Mouse (Mus musculus): ENCODE results near the gene Pcdh9. TPM values are rescaled to one million over a fixed set of nuclear protein-coding genes. Genes with fewer than 3 reads are reported as not detected.

Pcdh9 gene
- total RNA-seq, 4 experiments from 2014 or later: 2.0 to 2.6 (median 2.4) TPM

DNA sequence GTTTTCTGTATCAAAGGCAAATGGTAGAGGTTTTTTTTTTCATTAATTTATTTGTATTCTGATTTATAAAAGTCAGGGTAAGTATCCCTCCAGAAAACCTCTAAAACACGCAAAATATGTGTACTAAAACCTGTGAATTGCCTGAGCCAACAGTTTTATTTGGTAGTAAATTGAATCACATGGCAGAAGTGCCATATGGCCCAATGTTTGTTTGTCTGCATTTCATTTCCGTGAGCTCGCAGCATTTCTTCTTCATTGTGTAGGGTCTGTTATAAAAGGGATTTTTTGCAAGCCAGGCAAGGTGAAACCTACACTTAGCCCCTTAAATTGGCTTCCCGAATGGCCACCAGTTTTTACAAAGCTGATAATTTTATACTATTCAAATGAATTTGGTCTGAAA, 104.2 kb downstream of the Pcdh9 start:
- no peak for DNase-seq

DNA sequence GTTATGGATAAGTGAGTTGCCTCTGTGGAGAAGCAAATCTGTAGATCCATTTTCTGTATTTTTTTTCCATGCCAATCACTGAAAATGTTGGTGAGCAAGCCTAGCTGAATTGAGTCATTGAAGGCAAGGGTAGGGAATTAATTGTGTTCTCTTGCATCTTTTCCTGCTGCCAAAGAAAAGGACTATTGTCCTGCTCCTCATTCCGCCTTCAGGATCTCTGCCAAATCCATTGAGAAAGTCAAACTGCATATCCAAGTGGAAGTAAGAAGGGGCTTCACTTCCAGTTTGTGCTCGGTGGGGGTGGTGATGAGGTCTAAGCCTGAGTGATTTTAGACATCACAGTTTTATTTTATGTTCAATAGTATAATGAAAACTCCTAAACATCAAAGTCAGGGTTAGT, 105.4 kb downstream of the Pcdh9 start:
- no peak for DNase-seq

DNA sequence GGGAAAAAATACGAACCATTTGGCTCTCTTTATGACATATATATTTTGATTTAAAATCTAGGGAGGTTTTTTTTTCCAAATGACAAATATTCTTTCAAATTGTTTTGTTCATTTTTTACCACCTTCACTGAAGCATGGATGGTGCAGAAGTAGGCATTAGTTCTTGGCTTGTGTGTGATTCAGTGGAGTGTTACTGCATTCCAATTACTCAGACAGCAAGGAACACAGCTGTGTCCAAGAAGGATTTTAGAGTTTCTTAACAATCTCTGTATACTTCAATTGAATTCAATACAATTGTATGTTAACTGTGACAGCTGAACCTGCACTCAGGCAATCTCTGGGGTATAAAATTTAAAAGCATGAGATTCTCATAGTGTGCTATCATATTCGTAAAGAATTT, 127.6 kb downstream of the Pcdh9 start:
- no peak for DNase-seq

DNA sequence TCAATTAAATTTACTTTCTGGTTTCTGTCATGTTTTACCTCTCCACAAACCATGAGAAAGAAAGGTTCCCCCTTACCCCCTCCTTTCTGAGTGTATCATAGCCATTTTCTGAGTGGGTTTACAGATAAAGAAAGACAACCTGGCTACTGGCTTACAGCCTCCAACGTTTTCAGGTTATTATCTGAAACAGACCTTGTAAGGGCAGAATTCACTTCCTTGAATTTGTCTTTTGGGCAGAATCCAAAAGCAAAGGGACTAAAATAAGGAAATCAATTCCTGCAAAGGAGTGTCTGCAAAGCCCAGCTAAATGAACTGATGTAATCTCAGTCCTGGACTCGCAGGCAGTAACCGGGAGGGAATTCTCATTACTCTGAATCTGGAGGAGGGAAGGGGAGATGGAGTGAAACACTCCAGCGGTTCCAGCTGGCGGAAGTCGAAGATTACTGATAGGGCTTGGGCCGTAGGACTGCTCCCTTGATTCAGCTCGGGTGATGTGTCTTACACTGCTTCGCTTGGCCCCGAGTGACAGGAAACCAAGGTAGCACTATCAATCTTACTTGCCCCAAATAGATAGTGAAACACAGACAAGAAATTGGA, 156.3 kb downstream of the Pcdh9 start:
- DNase-seq: no peak

DNA sequence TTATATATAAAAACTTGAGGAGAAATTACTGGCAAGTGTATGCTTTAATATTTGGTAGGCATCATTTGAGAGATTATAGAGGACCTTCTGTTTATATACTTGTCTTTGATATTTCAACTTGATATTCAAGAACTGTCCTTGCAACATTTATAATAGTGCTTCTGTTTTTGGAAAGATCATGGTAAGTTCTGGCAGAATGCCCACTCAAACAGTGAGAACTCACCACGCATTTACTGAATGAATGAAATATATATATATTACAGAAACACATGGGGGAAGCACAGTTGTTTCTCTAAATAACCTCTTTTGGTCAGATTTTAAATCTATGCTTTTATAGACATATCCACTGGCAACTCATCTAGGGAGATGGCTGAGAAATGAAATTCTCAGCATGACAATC, 164.7 kb downstream of the Pcdh9 start:
- DNase-seq: no peak

DNA sequence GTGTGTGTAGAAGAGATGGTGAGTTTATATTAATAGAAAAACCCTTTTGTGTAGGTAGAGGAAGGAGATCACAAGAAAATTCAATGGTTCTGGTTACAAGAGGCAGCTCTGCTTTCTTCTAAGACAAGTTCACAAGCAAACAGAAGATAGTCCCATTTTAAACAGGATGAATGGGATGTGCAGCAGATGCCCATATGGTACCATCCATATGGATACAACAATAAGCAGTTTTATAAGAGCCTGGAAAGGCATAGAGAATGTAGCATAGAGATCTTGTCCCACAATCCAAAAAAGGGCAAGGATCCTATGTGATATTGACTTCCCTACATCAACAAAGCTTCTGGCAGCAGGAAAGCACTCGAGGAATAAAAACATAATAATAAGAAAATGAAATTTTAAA, 171.3 kb downstream of the Pcdh9 start:
- no peak for DNase-seq

DNA sequence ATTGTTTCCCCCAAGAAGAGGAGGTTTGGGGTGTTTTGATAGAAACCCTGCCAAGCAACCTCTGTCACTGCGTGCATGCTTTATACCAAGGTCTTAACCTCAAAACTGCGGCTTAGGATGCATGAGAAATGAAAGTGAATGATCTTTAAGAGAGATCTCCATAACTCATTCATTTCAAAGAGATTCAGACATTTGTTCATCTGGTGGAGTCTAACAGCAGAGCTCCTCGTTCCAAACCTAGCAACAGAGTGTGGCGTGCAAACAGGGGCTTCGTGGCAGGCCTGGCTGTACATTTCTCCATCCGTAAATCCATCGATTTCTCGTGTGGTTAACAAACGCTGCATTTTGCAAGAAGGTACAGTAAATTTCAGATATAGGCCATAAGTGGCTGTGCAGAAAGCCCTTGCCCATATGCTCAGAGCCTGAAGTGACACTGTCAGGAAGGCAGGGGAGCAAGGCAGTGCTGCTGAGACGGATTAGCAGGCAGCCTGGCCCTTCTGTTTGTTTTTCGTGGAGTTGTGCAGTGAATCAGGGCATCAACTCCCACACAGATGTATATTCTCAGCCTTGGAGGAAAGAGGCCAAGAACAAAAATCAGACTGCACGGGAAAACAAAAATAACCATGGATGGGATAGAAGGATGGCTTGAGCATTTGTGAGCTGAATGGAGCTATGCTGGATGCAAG, 177.1 kb downstream of the Pcdh9 start:
- DNase-seq: no peak

DNA sequence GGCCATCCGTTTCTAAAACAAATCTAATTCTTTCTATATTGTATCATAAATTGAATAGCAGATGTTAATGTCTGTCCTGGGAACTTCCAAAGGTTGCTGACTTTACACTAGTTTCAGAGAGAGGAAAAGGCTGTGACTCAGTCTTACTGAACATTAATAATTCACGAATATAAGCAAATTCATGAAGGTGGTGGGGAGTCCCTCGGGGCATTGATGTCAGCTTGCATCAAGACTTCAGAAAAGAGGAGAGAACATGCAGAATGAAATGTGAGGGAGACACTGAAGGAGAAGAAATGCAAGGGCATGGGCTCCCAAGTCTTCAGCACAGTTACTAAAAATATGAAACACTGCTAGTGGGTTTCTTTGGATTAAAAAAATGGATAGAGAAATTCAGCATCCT, 181.8 kb downstream of the Pcdh9 start:
- DNase-seq: no peak

DNA sequence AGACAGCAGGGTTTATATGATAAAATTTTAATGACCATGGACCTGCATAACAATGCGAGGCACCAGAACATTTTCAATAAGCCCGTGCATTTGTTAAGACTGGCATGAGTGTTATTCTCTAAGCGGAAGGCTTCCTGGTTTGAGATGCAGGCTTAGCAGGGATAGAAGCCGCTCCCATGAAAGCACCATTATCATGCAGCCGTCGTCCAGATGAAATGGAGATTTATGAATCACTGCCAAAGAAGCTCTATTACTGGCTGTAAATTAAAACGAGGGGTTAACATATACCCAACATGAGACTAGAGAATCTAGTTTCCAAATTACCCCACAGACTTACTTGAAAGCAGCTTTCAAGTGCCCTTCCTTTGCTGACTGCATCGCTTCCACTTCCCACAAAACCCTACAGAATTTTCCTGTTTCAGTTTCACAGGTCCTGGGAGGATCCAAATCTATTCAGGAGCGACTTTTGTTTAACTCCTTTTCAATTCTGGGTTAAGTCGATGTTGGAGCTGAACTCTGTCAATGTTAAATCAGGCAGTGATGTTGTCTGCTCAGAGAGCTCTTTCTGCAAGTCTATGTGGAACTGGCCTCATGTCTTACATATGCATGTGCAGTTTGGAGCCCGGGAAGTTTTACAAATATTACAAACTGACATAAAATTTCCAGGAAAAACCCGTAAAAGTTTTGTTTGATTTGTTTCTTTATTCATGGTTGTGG, 188.9 kb downstream of the Pcdh9 start:
- no peak for DNase-seq

DNA sequence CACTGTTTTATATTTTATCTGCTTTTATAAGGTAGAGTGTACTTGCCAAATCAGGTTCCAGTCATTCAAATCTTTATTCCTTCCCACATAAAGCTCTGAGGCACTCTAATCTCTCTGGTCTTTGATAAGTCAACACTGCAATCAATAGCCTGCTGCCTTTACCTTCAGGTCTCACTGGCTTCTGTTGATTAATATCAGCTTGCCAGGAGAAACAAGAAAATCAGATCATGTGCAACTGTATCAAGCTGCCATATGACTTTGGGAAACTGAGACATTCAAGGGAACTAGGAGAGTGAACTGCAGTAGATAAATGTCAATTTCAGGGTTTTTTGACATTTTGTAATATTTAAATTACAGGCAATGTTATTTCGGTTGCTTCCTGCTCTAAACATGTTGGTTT, 189.6 kb downstream of the Pcdh9 start:
- no peak for DNase-seq

DNA sequence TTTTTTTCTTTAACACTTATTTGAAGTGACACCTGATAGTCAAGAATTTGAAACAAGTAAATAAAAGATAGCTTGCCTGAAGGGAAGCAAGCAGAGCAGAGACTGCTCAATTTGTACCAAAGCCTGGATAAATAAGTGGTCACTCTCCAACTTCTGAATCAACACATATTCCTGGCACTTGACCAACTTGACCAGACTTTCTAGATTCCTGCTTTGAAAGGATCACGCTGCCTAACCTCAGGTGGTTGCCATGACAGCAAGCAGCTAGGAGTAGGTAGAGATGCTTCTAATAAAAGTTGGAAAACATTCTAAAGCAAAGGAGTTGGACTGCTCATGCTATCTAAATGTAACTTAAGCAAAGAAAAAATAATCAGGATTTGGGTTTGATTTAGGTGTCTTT, 205.8 kb downstream of the Pcdh9 start:
- no peak for DNase-seq

DNA sequence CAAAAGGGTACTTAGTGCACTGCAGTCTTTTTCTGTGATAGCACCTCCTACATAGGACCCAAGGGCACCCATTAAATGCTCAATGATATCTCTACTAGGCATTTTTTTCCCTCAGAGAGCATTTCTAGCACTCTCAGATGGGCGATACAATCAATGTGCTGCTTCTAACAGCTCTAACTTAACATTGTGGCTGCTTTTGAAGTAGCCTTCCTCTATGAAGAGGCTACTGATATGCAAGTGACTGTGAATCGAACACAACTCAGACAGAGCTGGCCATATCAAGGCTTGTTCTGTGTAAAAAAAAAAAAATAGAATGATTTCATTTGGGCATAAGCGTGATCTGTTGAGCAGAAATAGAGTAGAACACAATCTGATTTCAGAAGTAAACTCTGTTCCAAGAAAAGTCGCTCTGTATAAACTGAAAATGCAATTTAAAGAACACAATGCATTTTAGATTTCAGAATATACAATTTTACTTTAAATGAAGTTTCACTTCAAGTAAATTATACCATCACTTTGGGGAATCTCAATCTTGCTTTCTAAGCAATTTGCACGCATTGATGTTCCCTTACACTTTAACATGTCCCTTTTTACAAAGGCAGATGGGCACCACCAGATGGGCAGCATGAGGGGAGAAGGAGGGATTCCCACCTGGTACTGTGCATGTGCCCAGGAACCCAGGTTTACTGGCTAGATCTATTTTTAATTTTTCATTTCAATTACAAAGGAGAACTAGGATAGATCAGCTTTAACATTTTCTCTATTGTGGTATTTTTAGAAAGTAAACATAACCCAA, 215.0 kb downstream of the Pcdh9 start:
- no peak for DNase-seq

DNA sequence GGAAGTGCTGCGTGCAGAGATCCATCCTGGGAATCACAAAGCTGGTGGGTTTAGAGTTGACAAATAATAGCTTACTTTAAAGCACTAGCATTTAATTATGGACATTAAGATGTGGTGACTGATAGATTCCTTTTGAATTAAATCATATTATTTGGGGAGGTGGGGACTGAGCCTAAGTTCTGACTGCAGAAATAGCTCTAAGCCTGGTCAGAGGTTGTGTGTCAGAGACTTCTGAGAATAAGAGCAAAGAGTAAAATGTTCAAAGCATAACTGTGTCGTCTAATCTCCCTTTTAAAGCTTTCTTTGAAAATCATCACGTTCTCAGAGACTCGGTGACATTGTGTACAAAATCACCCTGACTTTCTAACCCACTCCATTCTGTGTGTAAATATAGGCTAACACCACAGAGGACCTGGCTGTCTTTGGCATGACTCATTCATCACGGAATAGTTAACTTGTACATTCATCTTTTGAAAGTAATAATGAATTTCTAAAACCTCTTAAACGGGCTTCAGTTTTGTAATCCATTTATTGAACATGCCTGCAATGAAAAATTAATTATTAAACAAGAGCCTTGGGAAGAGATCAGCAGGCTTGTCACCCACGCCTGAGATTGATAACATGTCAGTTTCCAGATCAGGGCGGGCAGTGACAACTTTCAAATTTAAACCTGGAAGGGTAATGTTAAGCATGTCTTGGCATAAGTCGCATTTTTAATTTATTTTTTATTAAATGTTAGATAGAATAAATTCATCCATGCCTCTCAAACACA, 236.3 kb downstream of the Pcdh9 start:
- DNase-seq: no peak

DNA sequence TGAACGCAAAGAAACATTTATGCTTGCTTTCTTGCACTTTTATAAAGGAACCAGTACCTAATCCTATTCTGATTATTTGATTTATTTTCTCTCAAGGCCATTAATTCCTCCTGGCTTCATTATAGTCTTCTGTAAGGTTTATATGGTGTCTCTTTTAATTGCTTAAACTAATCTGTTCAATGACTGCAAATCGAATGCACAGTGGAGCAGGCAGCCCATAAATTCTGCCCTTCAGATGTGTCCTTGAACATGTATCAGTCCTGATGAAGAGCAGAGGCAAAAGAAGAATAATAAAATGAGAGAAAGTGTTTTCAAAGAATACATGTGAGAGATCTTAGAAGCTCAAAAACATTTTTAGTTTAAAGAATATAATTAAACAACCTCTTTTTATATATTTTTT, 263.2 kb downstream of the Pcdh9 start:
- no peak for DNase-seq

DNA sequence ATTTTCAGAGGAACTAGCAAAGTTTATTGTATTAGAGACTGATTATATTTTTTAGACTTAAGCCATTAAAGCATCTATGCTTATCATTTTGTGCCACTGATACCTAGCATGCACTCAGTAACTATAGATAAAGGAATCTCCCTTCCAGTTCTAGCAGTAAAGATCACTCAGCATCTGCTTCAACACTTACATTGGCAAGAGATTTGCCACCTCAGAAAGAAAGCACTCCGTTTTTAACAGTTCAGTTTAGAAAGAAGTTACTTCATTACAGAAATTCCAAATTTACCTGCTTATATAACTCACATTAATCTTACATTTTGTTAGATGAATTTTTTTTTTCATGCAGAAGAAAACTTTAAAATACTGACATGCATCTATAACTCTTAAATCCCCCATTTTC, 266.3 kb downstream of the Pcdh9 start:
- no peak for DNase-seq

DNA sequence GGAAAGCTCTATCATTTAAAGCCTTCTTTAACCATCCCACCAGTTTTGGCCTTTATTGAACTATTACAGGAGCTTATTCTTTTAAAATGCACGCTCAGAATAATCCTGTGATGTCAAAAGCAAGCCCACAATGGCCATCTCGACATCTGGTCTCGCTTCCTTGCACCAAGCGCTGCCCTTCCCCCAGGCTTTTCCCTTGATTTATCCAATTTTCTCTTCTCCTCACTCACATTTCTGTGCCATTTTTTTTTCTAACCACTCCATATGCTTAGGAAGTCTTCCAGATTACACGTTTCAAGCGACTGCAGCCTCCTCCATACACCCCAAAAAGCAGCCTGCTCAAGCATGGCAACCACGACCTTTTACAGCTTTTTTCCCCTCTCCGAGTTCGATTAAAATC, 269.3 kb downstream of the Pcdh9 start:
- DNase-seq: no peak

DNA sequence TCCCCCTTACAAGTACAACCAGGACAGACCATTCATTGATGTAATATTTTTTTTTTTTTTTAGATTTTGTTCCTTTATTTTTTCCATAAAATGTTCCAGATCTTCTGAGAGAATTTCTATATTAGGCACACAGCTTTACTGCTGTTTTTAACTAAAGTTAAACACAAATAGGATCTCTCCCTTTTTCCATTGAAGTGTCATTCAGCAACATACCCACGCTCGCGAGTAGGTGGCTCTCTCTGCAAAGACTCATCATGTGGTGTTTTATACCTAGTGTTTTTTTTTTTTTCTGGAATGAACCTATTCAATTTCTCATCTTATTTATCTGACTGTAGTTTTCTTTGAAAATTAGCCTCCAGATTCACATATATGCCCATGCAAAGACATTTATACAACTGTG, 282.9 kb downstream of the Pcdh9 start:
- DNase-seq: no peak

DNA sequence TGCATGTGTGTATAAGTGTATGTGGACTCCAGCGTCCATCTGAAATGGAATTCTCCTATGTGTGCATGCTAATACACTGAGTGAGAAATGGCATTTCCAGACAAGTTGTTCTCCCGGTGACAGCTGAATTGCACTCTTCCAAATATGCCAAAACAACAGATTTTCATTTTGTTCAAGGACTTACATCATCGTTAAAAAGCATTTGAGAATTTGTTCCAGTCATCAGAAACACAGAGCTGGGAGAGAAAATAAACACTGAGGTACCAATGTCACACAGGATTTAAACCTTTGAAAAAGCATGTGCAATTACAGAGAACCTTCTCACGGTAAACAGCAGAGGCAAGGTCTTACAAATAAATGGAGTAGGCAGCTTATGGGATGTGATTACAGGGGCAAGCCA, 290.5 kb downstream of the Pcdh9 start:
- no peak for DNase-seq

DNA sequence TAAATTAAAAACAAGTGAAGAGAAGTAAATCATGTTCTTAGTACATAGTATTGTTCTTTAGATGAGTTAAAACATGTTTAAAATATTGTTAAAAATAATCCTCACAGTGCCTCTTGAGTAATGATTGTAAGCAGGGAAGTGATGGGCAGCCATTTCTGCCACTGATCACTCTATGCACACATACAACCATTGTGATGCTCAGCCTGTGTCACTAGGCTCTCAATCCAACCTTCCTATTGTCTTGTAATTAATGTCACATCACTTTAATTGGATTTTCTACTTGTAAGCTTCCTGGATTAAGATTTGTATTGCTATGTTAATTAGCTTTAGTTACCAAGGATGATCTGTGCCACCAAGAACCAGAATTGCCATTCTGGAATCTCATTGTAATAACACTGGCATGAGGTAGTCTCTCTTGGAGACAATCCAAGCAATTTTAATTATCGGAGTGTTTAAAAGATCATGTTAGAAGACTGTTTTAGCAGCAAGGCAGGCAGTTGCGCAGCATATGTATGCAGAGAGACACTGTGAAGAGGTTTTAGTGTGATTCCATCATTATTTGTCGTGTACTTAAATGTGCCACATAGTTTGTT, 305.0 kb downstream of the Pcdh9 start:
- DNase-seq: no peak

DNA sequence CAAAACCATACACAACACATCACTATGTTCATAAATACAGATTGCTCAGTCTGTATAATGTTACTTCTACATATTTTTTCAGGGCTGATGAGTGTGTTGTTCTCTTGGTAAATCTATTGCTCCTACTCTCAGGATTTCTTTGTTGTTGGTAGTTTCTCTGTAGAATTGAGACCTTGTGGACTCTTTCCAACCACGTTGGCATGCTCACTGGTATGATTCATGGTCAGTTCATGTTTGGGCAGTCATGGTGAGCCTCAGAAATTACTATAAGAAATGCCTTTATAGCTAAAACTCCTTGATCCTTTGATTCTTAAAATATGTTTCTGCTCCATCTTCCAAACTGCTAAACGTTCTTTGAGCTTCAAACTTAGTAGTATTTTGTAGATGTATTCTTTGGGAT, 326.1 kb downstream of the Pcdh9 start:
- peak; percentile 4 for DNase-seq

DNA sequence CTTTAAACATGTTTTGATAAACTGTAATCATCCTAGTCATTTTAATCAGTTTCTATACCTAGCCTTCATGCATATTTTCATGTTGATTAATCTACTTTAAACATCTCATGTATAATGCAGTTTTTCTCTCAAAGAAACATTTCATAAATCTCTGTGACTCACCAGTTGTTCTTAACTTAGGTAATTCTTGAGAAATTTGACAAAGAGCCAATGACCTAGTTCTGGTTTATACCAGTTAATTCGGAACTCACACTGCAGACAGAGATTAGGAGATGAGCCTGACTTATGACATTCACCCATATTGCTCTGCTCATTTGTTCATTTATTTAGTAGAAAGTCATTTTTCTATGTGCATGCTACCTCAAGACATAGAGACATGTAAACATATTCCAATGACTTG, 328.9 kb downstream of the Pcdh9 start:
- DNase-seq: no peak

DNA sequence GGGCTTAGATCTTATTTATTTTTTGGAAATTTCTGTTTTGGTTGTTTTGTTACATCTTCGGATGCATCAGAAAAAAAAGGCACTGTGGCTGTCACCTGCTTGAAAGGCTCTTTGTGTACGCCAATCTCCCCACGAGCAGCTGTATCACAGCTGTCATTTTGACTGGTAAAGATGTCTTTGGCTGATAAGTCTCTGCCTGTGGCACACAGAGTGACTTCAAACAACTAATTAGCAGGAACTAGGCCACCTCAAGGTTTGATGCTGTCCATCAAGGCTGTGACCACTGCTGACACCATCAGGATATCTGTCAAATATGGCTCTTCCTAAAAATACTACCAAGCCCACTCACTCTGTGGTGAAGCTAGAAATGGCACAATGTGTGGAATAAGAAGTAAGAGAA, 336.7 kb downstream of the Pcdh9 start:
- DNase-seq: no peak
